Mouse (Mus musculus) embryonic fibroblast, embryonic 13.5 days (primary cell): Measurements from ENCODE around the gene Usp5.
"Not testable (repeated sequence)": the region's sequence is repeated elsewhere in the genome, so short reads cannot be mapped to it uniquely, and the experiment has no call there.

ENCODE experiments used
- CTCF ChIP-seq: IDR thresholded peaks from 2 replicates; pipeline ENCODE4 v1.5.1; 2011; ENCODE audit warnings: mild to moderate bottlenecking, control low read depth, low read length, moderate library complexity, borderline replicate concordance; ENCODE audit not compliant: insufficient read depth
- POLR2A ChIP-seq: IDR thresholded peaks from 2 replicates; pipeline ENCODE4 v1.6.1; 2011; ENCODE audit warnings: low read depth, mild to moderate bottlenecking, control low read depth, low read length, moderate library complexity

- TF ChIP-seq CTCF, POLR2A: not testable (repeated sequence)
These were observed 1.9 kb upstream of the Usp5 start for GRCm38 (mm10) chr6:124831199-124831598.
